In genomic region chr7:79447048-79447447, GRCm38 (mm10) we compare ENCODE assay signal across 21 mouse cellular contexts.
"Had no signal": no experiment of that assay in that cellular context is flagged by ENCODE, and none has a peak within 500 bp of the region (broad histone marks: within the 10 kb centered on the region; RNA-seq: fewer than 3 reads in every experiment).

No protein-coding gene starts in this region.

- ATAC-seq: liver, postnatal 0 days; lung, postnatal 0 days; midbrain, embryonic 13.5 days; midbrain, embryonic 15.5 days had no signal

- H3K4me1 ChIP-seq: liver, embryonic 15.5 days; lung, embryonic 15.5 days; midbrain, embryonic 13.5 days; midbrain, embryonic 15.5 days; neural tube, embryonic 13.5 days; neural tube, embryonic 15.5 days had no signal

- H3K27ac ChIP-seq: liver, embryonic 15.5 days; lung, embryonic 15.5 days; macrophage; midbrain, embryonic 13.5 days; midbrain, embryonic 15.5 days; neural tube, embryonic 13.5 days; neural tube, embryonic 15.5 days had no signal

- H3K4me3 ChIP-seq: liver, embryonic 15.5 days; lung, embryonic 15.5 days; megakaryocyte, embryonic 14.5 days; midbrain, embryonic 13.5 days; midbrain, embryonic 15.5 days; myocyte; neural tube, embryonic 13.5 days; neural tube, embryonic 15.5 days had no signal

- H3K27me3 ChIP-seq: liver, embryonic 15.5 days; lung, embryonic 15.5 days; megakaryocyte, embryonic 14.5 days; midbrain, embryonic 13.5 days; midbrain, embryonic 15.5 days; neural tube, embryonic 13.5 days; neural tube, embryonic 15.5 days had no signal

- DNase-seq: liver, postnatal 0 days; lung, adult 2 months; lung, postnatal 14 days; lung, postnatal 36 days; retina, postnatal 1 day; right cerebral cortex, adult 18-20 months; right cerebral cortex, postnatal 25 days; right cerebral cortex, postnatal 4 days; spleen, adult 18-20 months; thymus, postnatal 36 days had no signal

- H3K9ac ChIP-seq: liver, embryonic 15.5 days; liver, postnatal 0 days; lung, embryonic 15.5 days; midbrain, embryonic 13.5 days; midbrain, embryonic 15.5 days; neural tube, embryonic 13.5 days; neural tube, embryonic 15.5 days had no signal

- H3K9me3 ChIP-seq: liver, embryonic 15.5 days; lung, embryonic 15.5 days; midbrain, embryonic 13.5 days; midbrain, embryonic 15.5 days; neural tube, embryonic 13.5 days; neural tube, embryonic 15.5 days had no signal

- H3K4me2 ChIP-seq: liver, embryonic 15.5 days; lung, embryonic 15.5 days; midbrain, embryonic 11.5 days; midbrain, embryonic 13.5 days; midbrain, embryonic 15.5 days; neural tube, embryonic 13.5 days; neural tube, embryonic 15.5 days had no signal
